Mouse (Mus musculus): ENCODE data around the gene B4galt5. TPM values are rescaled to one million over a fixed set of nuclear protein-coding genes. Genes with fewer than 3 reads are reported as not detected.

Gene B4galt5
- total and polyA plus RNA-seq, 3 experiments, result 12.5 to 17.6 (median 13.5) TPM

DNA sequence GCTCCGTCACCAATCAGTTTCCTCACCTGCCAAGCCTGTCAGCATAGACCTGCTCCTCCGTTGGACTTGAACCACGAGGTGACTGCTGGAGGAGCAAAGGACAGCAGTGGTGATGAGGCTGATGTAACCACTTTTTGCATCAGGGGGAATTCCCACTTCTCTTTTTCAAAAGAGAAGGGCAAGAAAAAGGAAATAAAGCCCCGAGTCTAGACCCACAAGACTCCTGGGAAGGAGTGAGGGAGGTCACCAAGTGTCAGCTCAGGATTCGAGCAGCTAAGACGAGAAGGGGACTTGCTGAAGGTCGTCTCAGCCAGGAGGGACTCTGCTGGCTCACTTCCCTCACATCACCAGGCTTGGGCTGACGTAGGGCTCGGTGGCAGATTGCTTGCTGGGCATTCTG is 26.2 kb upstream of the B4galt5 start (continued):
- TF ChIP-seq HCFC1 (IDR thresholded peaks at IDR 0.05; ENCODE audit: low read depth, low read length) (peak; percentile 51), SIN3A (IDR thresholded peaks at IDR 0.05; ENCODE audit: low read length) (peak; percentile 83), MYC (IDR thresholded peaks at IDR 0.05; ENCODE audit: low read depth, low read length) (peak; percentile 99), SMC3 (IDR thresholded peaks at IDR 0.05; ENCODE audit: low read depth, low read length) (peak; percentile 16), MXI1 (IDR thresholded peaks at IDR 0.05; ENCODE audit: low read depth, low read length) (0 out of 2 replicates have a peak, but pooled peaks have one; percentile 66), USF1 (IDR thresholded peaks at IDR 0.05; ENCODE audit: low read depth, low read length) (no peak; the same call in 1 of the 2 replicates), JUN (IDR thresholded peaks at IDR 0.05; ENCODE audit: insufficient read depth, low read depth, low read length) (peak; percentile 70), UBTF (IDR thresholded peaks at IDR 0.05; ENCODE audit: low read depth, low read length) (no peak), IRF4 (IDR thresholded peaks at IDR 0.05; ENCODE audit: low read depth, low read length) (peak; percentile 87), RCOR1 (conservative IDR thresholded peaks at IDR 0.05; ENCODE audit: low read depth, low read length) (no peak; the same call in 1 of the 2 replicates), E2F4 (IDR thresholded peaks at IDR 0.05; ENCODE audit: insufficient replicate concordance, low read depth, low read length) (no peak), KAT2A (IDR thresholded peaks at IDR 0.05; ENCODE audit: insufficient replicate concordance, low read length) (0 out of 2 replicates have a peak, but pooled peaks have one; percentile 49), CHD1 (IDR thresholded peaks at IDR 0.05; ENCODE audit: low read depth, low read length) (no peak)

DNA sequence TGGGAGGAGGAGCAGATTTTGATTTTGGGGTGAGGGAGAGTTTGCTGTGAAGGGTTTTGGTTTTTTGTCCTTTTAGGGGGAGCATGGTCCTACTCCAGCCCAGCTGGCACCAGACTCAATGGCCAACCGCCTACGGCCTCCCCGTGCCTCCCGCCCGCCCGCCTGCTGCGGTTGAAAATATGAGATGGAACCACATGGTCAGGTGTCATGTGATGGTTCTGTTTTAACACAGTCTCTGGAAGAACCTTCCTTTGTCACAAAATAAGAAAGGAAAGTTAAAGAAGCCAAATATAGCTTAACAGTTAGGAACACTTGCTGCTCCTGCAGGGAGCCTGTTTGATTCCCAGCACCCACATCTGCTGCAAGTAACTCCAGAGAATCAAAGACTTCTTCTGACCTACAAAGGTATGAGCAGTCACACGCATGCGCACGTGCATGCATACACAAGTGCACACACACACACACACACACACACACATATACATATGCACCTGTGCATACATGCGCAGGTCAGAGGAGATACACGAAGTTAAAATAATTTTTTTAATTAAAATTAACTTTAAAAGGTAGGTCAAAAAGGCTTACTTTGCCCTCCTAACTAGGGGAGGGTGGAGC is 25.3 kb upstream of the B4galt5 start:
- dilution Hi-C loops (cut with MboI; ENCODE audit: extremely low pct_ligation_motif_present, extremely low pct_unique_long_range_greater_than_20kb, low sequenced_read_pairs) (no loop called here), in situ Hi-C loops (cut with MboI; ENCODE audit: low pct_ligation_motif_present, low pct_unique_long_range_greater_than_20kb, low sequenced_read_pairs) (no loop called here)
- Histone ChIP-seq H3K27ac (ENCODE audit: insufficient read depth, low read depth) (peak overlapping the region; percentile 97), H3K4me2 (ENCODE audit: insufficient read depth, low read depth, poor library complexity, severe bottlenecking) (peak overlapping the region; percentile 45), H3K9me3 (replicated peaks; ENCODE audit: low read length) (no peaks in the 10 kb centered on the region), H3K9ac (ENCODE audit: insufficient read depth, low read depth) (peak overlapping the region; percentile 25; the same call in 1 of the 2 replicates), H3K79me2 (replicated peaks; ENCODE audit: control insufficient read depth, extremely low read depth, insufficient read depth, poor library complexity, severe bottlenecking) (no peaks in the 10 kb centered on the region), H3K36me3 (replicated peaks in 1 of 2; ENCODE audit: control insufficient read depth in 1 of 2, insufficient read depth in 1 of 2, low read length in 1 of 2) (peaks cover 0 to 23% of the 10 kb centered on the region in 2 experiments), H3K27me3 (replicated peaks) (no peaks in the 10 kb centered on the region), H3K4me1 (ENCODE audit: control insufficient read depth in 1 of 2, insufficient read depth in 2 of 2) (peaks cover 35 to 75% of the 10 kb centered on the region in 2 experiments), H3K4me3 (replicated peaks in 1 of 3; ENCODE audit: low read depth in 2 of 3, low read length in 2 of 3, poor library complexity in 1 of 3) (peak overlapping the region in 2 of 3 experiments; percentile 29 to 45)
- DNase-seq (ENCODE audit: extremely low read depth), result no peak
- TF ChIP-seq GABPA (IDR thresholded peaks at IDR 0.05; ENCODE audit: insufficient replicate concordance, low read depth, low read length) (no peak), CHD1 (IDR thresholded peaks at IDR 0.05; ENCODE audit: low read depth, low read length) (no peak), BHLHE40 (IDR thresholded peaks at IDR 0.05; ENCODE audit: low read depth, low read length) (peak; percentile 92), KAT2A (IDR thresholded peaks at IDR 0.05; ENCODE audit: insufficient replicate concordance, low read length) (no peak), MEF2A (IDR thresholded peaks at IDR 0.05; ENCODE audit: borderline replicate concordance, low read depth, low read length) (peak; percentile 40; the same call in 1 of the 2 replicates), SIN3A (IDR thresholded peaks at IDR 0.05; ENCODE audit: low read length) (no peak), TCF12 (IDR thresholded peaks at IDR 0.05; ENCODE audit: low read depth, low read length) (0 out of 2 replicates have a peak, but pooled peaks have one; percentile 12), CHD2 (IDR thresholded peaks at IDR 0.05; ENCODE audit: low read length) (no peak), MAX (IDR thresholded peaks at IDR 0.05; ENCODE audit: low read length) (peak; percentile 44; the same call in 1 of the 2 replicates), USF1 (IDR thresholded peaks at IDR 0.05; ENCODE audit: low read depth, low read length) (peak; percentile 67), USF2 (conservative IDR thresholded peaks at IDR 0.05; ENCODE audit: low read depth, low read length) (peak; percentile 46), ZKSCAN1 (IDR thresholded peaks at IDR 0.05; ENCODE audit: borderline replicate concordance, low read depth, low read length) (no peak), NRF1 (IDR thresholded peaks at IDR 0.05; ENCODE audit: low read depth, low read length) (peak; percentile 73), HCFC1 (IDR thresholded peaks at IDR 0.05; ENCODE audit: low read depth, low read length) (no peak), TBP (conservative IDR thresholded peaks at IDR 0.05; ENCODE audit: low read depth, low read length) (no peak), ELF1 (IDR thresholded peaks at IDR 0.05; ENCODE audit: low read depth, low read length) (no peak), ZNF384 (IDR thresholded peaks at IDR 0.05; ENCODE audit: low read depth, low read length) (no peak)
